Mouse (Mus musculus): ENCODE data around the gene Ift43.

Ift43 gene

DNA sequence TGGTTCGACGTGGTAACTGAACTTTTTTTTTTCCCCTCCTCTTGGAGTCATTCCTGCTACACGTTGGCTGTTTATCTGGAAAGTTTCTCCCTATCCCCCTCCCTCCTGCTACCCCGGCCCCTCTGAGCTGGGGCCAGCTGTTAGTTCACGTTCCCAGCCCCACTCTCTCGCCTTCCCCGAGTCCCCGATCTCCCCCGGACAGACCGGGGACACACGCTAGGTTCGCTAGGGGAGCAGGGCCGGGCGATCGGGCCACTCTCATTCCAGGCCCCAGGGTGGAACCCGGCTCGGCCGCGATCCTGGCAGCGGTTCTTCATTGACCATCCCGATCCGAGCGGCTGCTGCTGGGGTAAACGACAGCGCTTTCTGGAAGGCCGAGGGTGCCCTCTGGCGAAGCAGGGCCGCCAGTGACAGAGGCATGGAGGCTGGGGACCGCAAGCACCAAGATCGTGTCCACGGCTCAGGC lies 3.1 kb upstream of the Ift43 start:
- peak; percentile 93 for DNase-seq

- no peak for DNase-seq
These were observed 3.5 kb downstream of the Ift43 start for GRCm38 (mm10) chr12:86085873-86086272.

DNA sequence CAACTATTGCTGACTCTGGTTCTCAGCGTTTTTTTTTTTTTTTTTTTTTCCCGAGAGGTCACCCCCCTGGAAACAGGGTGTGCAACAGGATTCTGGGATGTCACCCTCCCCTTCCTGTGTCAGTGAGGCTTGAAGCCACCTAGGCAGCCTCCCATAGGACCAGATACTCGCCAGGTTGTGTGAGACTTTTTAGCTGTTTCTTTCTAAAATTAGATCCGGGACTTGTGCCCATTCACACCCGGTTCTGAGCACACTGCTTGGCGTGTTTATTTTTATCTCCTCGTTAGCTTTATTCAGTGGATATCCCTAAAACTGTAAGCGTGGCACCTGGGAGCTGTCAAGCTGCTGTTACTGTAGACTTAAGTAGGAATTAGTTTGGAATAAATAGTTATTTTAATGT lies 4.2 kb downstream of the Ift43 start:
- no peak for DNase-seq

- peak; percentile 50 for DNase-seq
These were observed 5.7 kb downstream of the Ift43 start for GRCm38 (mm10) chr12:86088042-86088441.

- no peak for DNase-seq
These were observed 8.4 kb downstream of the Ift43 start for GRCm38 (mm10) chr12:86090764-86091163.

DNA sequence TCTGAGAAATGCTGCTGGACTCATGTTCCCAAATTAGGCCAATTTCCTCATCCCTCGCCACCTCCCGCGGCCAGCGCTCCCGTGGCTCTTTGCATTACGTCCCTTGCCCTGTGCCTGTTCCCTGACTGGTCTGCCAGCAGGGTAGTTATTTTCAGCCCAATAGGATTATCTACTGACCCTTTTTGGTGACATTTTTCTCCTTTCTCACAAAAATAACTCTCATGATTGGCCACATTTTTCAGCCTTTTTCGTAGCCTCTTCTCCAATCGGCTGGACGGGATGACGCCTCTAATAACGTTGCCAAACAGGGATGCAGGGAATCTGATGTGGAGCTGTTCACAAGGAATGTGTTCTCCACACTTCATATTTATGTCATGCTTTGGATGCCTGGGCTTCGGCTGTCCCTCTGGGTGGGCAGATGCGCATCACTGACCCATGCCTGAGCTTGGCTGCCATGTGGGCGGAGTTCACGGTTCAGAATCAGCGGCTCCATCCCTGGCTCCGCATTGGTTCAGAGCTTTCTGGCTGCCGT lies 9.3 kb downstream of the Ift43 start:
- DNase-seq = peak; percentile 59

DNA sequence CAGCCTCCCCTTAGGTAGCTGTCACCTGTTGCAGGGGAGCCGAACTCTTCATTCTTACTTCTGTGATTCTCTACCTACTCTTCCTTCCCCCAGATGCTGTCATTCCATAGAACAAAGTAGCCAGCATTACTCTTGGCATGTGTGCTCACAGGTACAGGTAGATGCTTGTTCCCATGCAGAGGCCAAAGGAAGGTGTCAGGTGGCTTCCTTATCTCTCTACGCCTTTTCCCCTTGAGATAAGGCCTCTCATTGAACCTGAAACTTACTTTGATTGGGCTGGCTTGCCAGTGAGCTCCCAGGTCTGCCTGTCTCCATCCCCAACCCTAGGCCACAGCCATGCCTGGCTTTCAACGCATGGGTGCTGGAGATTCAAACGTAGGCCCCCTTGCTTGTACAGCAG lies 11.7 kb downstream of the Ift43 start:
- no peak for DNase-seq

DNA sequence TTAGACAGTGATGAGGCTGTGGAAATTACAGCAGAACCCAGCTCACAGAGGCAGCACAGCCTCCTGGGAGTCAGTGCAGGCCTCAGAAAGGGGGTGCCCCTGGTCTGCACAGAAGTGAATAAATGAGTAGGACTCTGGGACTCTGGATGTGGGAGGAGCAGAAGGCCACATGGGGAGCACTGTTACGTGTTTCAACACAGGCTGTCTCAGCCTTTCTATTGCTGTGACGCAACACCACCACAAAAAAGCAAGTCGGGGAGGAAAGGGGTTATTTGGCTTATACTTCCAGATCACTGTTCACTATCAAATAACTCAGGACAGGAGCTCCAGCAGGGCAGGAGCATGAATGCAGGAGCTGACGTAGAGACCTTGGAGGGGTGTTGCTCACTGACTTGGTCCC lies 13.5 kb downstream of the Ift43 start:
- no peak for DNase-seq

DNA sequence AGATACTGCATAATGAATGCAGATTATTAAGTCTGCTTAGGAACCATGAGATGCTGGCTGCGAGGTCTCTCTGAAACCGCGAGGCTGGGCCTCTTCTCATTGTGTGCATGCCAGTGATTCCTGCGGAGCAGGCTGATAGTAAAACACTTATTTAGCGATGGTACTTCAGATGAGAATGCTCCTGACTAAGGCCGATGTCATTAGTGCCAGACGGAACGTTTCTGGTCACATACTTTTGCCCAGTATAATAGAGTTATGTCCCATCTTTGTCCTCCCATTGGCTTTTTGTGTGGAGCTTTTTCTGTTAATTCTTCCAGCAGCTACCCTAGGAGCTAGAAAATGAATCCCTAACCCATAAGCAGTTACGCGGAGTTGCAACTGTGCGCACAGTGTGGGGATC lies 15.4 kb downstream of the Ift43 start:
- no peak for DNase-seq

DNA sequence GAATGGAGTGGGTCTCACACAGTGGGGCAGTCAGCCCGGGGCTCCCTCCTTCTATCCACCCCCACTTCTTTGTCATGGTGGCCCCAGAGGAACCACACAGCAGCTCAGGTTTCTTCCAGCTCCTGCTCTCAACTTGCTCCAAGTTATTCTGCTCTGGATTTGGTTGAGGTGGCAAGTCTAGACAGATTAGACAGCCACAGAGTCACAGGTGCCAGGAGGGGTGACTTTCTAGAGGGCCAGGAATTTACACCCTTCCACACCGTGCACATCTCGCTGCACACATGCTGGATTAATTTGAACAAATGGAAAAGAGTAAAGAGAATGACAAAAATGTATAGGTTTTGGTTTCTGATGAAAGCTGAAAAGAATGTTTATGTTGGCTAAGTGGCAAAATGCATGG lies 18.4 kb downstream of the Ift43 start:
- no peak for DNase-seq

- peak; percentile 83 for DNase-seq
These were observed 20.3 kb downstream of the Ift43 start for GRCm38 (mm10) chr12:86102686-86103085.

DNA sequence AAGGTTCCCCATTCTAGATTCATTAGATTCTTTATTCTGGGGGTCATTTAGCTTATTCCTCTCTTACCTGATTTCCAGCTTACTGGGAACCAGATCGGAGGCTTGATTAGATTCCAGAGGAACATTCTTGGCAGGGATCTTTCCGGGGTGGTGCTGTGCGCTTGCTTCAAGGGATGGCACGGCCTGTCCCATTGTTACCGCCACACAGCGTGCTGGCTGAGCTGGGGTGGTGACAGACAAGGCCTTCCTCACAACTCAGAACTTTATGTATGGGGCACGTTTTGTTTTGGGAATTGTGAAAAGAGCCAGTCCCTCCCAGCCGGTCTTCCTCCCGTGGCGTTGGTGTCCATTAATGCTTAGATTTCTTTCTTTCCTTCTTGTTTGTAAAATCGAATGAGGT lies 21.1 kb downstream of the Ift43 start:
- peak; percentile 54 for DNase-seq

- peak; percentile 63 for DNase-seq
These were observed 21.5 kb downstream of the Ift43 start for GRCm38 (mm10) chr12:86103852-86104251.

DNA sequence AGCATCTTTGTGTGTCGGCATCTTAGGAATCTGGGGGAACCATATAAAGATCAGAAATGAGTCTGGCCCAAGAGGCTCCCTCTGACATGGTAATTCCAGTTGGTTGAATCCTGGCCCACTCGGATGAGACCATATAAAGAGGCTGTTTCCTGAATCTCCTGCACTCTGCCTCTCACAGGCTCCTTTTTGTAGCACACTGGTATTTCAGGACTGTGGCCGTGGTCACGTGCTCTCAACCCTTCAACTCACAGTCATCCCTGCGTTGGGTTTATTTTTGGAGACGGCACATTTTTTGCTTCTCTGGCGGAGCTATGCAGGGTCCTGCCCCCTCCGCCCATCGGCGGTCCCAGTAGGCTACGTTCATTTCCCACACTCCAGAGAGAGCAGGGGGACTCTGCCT lies 22.0 kb downstream of the Ift43 start:
- peak; percentile 46 for DNase-seq

DNA sequence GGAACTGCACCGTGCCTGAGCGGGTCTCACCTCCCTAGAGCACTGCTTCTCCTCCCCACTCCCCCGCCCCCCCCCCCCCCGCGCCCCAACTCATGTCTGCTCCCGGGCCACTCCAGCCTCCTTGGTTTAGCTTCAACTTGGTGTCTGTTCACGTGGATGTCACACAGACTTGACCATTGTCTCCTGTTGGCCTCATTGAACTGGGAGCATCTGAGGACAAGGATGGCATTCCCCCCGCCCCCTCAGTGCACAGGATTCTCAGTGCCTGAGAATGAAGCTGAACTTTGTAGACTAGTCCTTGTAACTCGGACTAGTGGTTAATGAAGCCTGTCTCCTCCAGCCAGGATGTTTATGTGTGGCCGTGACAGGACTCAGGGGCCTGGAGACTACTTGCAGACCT lies 23.2 kb downstream of the Ift43 start:
- peak; percentile 38 for DNase-seq

GRCm38 (mm10) chr12:86106086-86106485 lies 23.7 kb downstream of the Ift43 start:
- DNase-seq = no peak

- no peak for DNase-seq
These were observed 25.3 kb downstream of the Ift43 start for GRCm38 (mm10) chr12:86107645-86108044.

GRCm38 (mm10) chr12:86109531-86109930 lies 27.2 kb downstream of the Ift43 start:
- peak; percentile 42 for DNase-seq

GRCm38 (mm10) chr12:86110637-86111036 lies 28.3 kb downstream of the Ift43 start:
- peak; percentile 70 for DNase-seq

DNA sequence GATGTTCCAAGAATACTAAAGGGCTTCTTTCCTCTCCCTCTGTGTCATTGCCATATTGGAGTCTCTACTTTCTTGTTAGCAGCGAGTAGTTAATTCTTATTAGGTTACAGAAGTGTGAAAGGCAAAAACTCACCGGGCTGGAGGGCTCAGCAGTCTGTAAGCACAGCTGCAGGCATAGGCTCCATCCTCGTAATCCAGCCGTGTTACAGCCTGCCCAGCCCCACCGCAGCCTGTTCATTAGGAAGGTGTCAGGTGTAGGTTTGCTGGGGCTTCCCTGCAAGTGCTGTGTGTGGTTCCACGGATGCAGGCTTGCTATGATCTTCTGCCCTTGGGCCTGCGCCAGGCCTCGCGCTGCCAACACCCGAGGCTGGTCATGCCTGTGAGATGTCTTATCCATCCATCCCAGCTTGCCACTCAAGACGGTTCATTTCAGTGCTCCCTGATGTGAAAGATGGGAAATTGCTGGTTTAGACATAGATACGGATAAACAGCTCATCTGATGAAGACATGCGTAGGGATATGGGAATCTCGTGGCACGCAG lies 34.0 kb downstream of the Ift43 start:
- DNase-seq = no peak

DNA sequence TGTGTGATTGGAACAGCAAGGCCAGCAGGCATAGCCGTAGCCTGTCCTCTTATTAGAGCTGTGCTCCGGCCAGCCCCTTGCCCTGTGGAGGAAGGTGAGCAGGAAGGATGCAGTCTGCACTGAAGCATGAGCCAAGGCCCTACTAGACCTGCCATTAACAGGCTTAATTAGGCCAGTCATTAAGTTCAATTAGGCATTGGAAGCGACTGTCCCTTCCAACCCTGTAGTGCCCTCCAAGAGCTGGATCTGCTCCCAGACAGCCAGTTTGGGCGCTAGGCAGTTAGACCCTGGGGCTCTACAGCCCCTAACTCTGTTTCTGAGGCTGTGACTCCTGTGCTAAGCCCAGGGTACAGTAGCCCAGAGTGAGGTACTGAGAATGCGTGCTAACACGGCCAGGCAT lies 41.7 kb downstream of the Ift43 start:
- no peak for DNase-seq

DNA sequence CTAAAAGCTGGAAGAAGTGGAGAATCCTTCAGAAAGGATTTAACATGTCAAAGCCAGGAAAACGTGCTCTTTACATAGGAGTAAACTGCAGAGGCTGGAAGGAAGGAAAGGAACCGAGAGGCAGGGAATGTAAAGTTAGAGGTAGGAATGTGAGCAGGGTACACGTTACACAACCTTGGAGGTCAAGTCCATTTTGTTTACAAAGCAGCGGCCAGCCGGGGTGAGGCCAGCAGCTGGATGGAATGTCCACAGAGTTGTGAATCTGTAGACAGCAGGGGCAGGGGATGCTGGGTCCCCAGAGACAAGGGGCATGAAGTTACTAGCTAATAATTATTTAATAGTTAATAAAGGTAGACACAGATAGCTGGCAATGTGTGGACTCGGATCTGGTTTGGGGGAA lies 45.8 kb downstream of the Ift43 start:
- DNase-seq = peak; percentile 83

DNA sequence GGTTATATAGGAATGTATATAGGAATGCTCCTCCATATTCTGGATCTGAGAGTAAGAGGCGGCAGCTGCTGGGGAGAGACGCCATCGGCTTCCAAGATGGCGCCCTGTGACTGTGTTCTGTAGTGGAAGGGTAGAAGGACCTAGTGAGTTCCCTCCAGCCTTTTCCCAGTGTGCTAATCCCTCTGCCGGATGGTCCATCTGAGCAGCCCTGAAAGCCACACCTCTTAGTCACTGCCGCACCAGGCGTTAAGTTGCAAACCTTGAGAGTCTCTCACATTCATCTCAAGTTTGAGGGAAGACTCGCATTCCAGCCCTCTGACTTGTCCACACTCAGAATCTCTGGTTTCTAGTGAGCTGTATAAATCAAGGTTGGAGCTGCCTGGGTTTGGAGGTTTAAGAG lies 46.7 kb downstream of the Ift43 start:
- DNase-seq = no peak

DNA sequence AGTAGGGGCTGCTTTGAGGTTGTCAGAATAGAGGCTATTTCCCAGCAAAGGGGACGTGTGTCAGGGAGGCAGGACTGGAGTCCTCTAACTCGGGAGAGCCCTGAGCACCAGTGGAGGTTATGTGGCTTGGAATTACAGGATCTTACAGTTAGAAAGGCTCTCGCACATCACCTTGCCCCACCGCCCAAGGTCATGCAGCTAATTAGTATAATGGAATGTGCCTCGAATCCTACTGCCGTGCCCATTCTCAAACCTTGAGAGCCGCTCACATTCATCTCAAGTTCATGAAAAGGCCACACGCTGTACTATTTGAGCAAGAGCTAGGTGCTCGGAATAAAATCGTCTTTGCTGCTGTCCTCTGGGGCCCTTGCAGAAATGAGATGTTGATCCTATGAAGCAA lies 47.4 kb downstream of the Ift43 start:
- DNase-seq = peak; percentile 59

- peak; percentile 79 for DNase-seq
These were observed 50.5 kb downstream of the Ift43 start for GRCm38 (mm10) chr12:86132799-86133198.
